Mouse (Mus musculus) cortical plate, adult 2 months (tissue): ENCODE measurements around the gene Scamp2.

Experiments used
- CTCF ChIP-seq: fragments of 200-500 bp; IDR thresholded peaks from 2 replicates; pipeline ENCODE4 v1.5.1; 2011; ENCODE audit warnings: mild to moderate bottlenecking, control low read depth, low read length; ENCODE audit not compliant: insufficient read depth; ENCODE audit errors: extremely low read depth
- POLR2A ChIP-seq: fragments of 200-500 bp; IDR thresholded peaks from 2 replicates; pipeline ENCODE4 v1.6.1; 2011; ENCODE audit warnings: mild to moderate bottlenecking, low read length, control low read depth; ENCODE audit not compliant: insufficient read depth; ENCODE audit errors: extremely low read depth

DNA sequence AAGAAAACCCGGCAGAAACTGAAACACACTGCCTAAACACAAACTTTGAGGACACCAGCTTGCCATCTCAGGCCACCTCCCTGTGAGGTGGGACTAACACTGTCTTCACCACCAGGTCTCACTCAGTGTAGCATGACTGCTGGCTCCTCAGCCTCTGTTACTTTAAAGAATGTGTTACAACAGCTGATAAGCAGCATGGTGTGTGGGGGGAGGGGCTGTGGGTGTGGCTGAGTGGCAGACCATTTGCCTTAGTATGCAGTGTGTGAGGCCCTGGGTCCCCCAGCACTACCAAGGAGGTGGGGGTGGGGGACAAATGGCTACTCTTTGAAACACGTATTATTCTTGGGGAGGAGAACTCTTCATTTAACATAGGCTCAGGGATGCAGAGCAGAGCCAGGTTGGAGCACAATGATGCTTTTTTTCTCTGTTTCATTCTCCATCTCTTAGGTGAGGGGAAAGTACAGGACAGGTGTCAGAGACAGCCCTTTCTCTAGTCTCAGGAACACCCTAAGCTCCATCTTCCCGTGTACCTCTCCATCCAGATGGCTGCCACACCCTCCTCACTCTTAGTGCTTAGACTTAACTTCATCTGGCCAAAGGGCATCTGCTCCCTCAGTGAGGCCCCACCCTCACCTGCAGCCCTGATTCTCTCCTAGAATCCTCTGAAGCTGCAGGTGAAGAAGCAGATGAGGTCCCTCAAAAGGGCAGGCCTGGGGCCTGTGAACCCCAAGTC is 40.0 kb downstream of the Scamp2 start:
- no peak for TF ChIP-seq CTCF
- no peak for TF ChIP-seq POLR2A
